Mouse (Mus musculus): ENCODE results near the gene Add2.

DNA sequence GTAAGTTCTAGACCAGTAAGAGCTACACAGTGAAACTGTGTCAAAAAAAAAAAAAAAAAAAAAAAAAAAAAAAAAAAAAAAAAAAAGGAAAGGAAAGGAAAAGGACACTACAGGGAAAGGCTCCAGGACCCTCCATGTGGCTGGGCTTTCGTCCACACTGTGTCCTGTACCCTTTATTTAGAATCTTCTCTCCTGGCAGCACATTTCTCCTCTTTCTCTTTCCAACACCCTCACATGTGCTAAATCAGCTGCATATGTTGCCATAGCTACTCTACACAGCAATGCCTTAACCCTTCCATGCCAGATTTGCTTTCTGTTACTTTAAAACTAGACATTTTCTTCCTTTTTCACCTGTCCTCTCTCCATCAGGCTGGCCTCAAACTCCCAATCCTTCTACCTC lies 11.7 kb downstream of the Add2 start:
- TF ChIP-seq CTCF (IDR thresholded peaks at IDR 0.05; ENCODE audit: low read depth, low read length) (no peak), POLR2A (IDR thresholded peaks at IDR 0.05; ENCODE audit: insufficient read depth, low read length) (no peak), EP300 (IDR thresholded peaks at IDR 0.05; ENCODE audit: insufficient read depth, low read depth, low read length) (no peak)

All from ES-Bruce4 (cell line).